ENCODE assay signal across 8 mouse cellular contexts in the genomic region with DNA sequence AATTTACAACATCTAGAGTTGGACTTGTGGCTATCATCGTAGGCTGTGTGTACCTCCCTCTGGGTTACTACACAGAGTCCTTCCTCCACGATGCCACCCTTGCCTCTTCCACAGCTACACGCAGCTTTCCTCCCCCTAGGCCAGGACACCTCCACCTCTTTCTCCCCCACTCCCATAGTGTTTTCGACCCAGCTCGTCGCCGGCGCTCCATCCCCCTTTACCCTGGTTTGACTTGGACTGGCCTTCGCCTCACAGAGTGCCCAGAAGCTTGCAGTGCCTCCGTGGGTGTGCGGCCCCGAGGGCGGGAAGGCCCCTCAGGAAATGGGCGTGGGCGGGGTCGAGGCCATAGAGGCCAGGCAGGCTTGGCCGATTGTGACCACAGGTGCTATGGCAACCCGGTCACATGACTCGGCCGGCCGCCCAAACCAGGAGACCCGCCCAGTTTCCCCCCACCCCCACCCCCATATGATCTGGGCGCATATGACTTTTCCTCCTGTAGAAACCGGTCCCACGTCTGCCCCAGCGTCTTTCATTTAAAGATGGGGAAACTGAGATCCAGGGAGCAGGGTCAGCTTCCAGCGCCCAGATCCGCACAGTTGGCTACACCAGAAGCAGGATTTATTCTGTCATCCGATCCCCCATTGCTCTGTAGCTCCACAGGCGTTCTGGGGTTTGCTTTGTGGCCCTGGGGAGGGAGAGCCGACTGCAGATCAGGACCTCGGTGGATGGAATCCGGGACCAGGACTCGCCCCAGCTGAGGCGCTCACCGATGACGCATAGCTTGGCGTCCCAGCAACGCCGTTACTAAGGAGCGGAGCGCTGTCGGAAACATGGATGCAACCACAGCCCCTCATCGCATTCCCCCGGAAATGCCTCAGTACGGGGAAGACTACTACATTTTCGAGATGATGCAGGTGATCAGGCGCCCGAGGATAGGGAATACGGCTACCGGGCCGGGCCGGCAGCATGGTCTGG. TPM values are rescaled to one million over a fixed set of nuclear protein-coding genes. Genes with fewer than 3 reads are reported as not detected.
A peak's percentile ranks its signal among the peaks of the same experiment; 100 is the strongest.
DNase-seq lines count a peak whose midpoint lies in the region; ATAC-seq lines count a peak whose summit lies in the region.

A gene (minus strand): TSS at position 367 of the 975 bp plus-strand sequence.
A gene (plus strand): TSS at position 804 of the 975 bp plus-strand sequence.

- H3K4me3 ChIP-seq in hindbrain, embryonic 12.5 days, result peak within 1 kb of the TSS; percentile 49

- peaks cover 14% of the 10 kb centered on the region for H3K4me1 ChIP-seq in hindbrain, embryonic 12.5 days

- 1% methylated on average over 53 of the region's 53 CpGs for WGBS in hindbrain, embryonic 12.5 days

- H3K9ac ChIP-seq in hindbrain, embryonic 12.5 days, result peak within 1 kb of the TSS; percentile 63

- peak; percentile 84 for ATAC-seq in hindbrain, embryonic 12.5 days (ENCODE audit: low FRiP score)

- peak; percentile 81 for DNase-seq in MN1 (ENCODE audit: low spot score)
- peak; percentile 64 for DNase-seq in cerebellum, adult 8-10 months
- DNase-seq in frontal cortex, postnatal 10 days (ENCODE audit: low spot score in 2 of 2), result peak; percentile 73 to 86
- peak; percentile 81 to 83 for DNase-seq in layer of hippocampus, postnatal 25 days (ENCODE audit: extremely low spot score in 1 of 2, low spot score in 1 of 2)
- DNase-seq in lung, postnatal 14 days, result peak; percentile 83
- DNase-seq in retina, adult 2 months (ENCODE audit: low read depth, low spot score), result peak; percentile 40
- DNase-seq in thymus, postnatal 4 days, result peak; percentile 47

- H3K36me3 ChIP-seq in hindbrain, embryonic 12.5 days, result no peaks in the 10 kb centered on the region

- peaks cover 9% of the 10 kb centered on the region; the same call in 1 of the 2 replicates for H3K27me3 ChIP-seq in hindbrain, embryonic 12.5 days

- no peak within 1 kb of the TSS for H3K27ac ChIP-seq in hindbrain, embryonic 12.5 days

- H3K4me2 ChIP-seq in hindbrain, embryonic 12.5 days (replicated peaks), result peak within 1 kb of the TSS; percentile 77

- no peaks in the 10 kb centered on the region for H3K9me3 ChIP-seq in hindbrain, embryonic 12.5 days (replicated peaks)

RNA-seq across cellular contexts. Expression of the first gene that starts in this region (rescaled TPM):
- 2.1 and 3.8 TPM in 2 replicates for polyA plus RNA-seq in hindbrain, embryonic 12.5 days (2016; fragmentation: Nextera tagmentation; extraction: Ambion mirVana)
- total RNA-seq in layer of hippocampus, postnatal 25 days (2021), result under 1 TPM in 1 of 2 experiments, not detected in 1; 0.91 TPM

RNA-seq across cellular contexts. Expression of the second gene that starts in this region (rescaled TPM):
- 1.2 and 1.4 TPM in 2 replicates for polyA plus RNA-seq in hindbrain, embryonic 12.5 days (2016; fragmentation: Nextera tagmentation; extraction: Ambion mirVana)
- 1 to 10 TPM; 1.1 TPM for total RNA-seq in layer of hippocampus, postnatal 25 days (2021)
